Mouse (Mus musculus) ES-Bruce4 (cell line): ENCODE data around the gene Iars2.

Experiments
- CTCF ChIP-seq: IDR thresholded peaks from one replicate; pipeline ENCODE4 v1.8.1; 2011; ENCODE audit warnings: low read depth, low read length
- EP300 ChIP-seq: IDR thresholded peaks from 2 replicates; pipeline ENCODE4 v1.6.1; 2011; ENCODE audit warnings: low read depth, low read length; ENCODE audit not compliant: insufficient read depth

- TF ChIP-seq CTCF (no peak), EP300 (no peak)
Observed at GRCm38 (mm10) chr1:185283247-185283646, 45.9 kb downstream of the Iars2 start.
